Mouse (Mus musculus) lung, postnatal 25 days (tissue): ENCODE results near the gene Sigirr.

Experiments used
- DNase-seq: peaks from one replicate; pipeline ENCODE4 v3.0.0; 2022; ENCODE audit warnings: low spot score

The Sigirr gene

GRCm38 (mm10) chr7:141099911-141100691 lies at the start of gene Sigirr:
Gene Sigirr, minus strand, starts transcription at chr7:141100572.
- peak; percentile 55 for DNase-seq

- DNase-seq = no peak
These were observed 48.3 kb upstream of the Sigirr start for GRCm38 (mm10) chr7:141148639-141149038.

DNA sequence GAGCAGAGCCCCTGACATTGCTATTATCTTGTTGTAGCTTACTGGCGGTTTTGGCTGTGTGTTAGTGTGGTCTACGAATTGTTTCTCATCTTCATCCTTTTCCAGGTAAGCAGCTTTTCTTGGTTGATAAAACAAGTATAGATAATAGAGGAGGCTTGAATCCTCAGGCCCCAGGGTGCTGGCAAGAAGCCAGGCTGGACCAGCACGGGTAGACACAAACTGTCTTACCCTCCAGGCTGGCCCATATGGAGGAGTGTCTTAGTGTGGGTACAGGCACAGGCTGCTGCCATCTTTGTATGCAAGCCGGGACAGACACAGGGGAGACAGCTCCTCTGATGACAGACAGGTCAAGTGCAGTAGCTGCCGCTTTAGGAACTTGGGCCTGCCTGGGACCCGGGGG lies 46.7 kb upstream of the Sigirr start:
- DNase-seq = no peak

GRCm38 (mm10) chr7:141146043-141146595 lies 45.7 kb upstream of the Sigirr start:
- DNase-seq = no peak

DNA sequence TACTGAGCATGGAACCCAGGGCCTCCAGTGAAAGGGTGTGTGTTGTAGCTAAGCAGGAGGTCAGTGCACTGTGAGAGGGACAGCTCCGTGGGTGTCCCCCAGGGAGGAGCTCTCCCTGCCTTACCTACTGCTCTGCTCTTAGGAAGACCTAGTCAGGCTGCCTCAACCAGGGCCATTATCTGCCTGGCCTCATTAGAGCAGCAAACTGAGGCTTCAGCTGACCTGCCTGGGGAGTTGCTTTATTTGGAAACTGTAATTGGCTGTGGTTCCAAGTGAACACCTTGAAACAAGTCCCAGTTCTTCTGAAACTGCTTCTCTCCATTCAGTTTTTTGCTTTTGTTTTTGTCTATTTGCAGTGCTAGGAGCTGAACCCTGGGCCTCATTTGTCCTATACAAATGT lies 45.0 kb upstream of the Sigirr start:
- DNase-seq = no peak

DNA sequence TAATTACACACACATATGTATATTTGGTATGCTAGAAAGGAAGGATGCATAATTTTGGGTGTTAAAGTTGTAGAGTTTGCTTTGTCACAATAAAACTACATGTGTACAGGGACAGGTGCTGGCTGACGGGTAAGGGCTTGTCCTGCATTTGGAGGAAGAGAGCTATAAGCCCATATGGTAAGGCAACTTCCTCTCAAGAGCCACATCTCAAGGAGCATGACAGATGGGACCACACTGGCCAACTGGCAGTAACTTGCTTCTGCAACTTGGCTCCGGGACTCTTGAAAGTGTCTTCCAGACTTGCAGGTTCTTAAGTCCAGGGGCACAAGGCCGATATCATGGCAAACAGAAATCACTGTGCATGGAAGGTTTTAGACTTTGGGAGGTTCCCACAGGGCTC lies 44.3 kb upstream of the Sigirr start:
- no peak for DNase-seq

DNA sequence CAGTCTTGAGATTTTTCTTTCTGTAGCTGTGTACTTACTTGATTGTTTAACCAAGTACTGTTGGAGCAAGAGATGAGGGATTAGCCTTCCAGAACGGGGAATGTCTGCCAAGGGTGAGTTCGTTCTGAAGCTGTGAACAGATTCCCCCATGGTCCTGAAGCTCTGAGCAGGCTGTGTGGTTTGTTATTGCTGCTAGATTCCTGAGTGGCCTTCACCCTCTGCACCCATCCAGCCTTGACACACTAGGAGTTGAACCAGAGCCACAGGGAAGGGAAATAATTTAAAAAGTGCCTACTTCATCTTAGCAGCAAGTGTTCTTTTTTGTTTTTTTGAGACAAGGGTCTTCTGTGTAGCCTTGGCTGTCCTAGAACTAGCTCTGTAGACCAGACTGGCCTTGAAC lies 43.5 kb upstream of the Sigirr start:
- DNase-seq = no peak

GRCm38 (mm10) chr7:141143112-141143511 lies 42.7 kb upstream of the Sigirr start:
- DNase-seq = peak; percentile 29

DNA sequence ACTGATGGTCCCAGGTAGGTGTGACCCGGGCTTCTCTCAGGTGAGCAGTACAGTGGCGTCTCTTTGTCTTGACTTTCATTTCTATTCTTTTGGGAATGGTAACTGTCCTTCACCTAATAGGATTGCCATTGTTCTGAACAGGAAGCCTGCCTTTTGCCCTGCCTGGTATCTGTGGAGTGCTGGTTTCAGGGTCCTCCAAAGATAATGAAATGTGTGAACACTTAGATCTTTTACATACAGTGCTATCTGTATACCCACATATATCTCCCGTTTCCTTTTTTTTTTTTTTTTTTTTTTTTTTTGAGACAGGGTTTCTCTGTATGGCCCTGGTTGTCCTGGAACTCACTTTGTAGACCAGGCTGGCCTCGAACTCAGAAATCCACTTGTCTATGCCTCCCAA lies 41.0 kb upstream of the Sigirr start:
- DNase-seq = no peak

- DNase-seq = no peak
These were observed 31.8 kb upstream of the Sigirr start for GRCm38 (mm10) chr7:141131904-141132755.

DNA sequence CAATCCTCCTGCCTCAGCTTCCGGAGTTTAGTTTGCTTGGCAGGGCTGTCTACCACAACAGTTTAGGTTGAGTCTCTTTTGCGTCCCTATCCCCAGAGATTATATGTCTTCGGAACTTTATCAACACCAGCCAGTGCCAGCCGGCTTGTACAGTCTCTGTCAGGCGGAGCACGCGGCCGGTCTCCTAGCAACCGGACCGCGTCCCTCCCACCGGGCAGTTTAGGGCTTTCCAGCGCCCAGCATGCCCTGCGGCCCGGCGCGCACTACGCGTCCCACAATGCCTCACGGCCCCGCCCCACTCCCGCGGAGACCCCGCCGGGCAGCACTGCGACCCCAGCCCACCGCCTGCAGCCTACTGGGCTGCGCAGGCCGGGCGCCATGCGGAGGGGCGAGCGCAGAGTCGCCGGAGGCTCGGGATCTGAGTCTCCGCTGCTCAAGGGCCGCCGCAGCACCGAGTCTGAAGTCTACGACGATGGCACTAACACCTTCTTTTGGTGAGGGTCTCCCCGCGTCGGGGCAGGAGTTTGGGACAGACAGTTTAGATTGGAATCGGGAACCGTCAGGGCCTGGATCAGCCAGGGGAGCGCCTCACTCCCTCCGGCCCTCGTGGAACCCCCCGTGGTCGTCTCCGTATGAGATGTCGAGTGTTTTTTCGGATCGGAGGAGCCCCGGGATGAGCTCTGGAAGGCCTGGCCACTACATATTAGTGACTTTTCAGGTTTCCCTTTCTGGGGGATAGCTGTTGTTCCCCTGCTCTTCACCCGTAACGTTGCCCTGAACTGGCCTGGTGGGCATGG lies 30.9 kb upstream of the Sigirr start:
- DNase-seq = peak; percentile 90

DNA sequence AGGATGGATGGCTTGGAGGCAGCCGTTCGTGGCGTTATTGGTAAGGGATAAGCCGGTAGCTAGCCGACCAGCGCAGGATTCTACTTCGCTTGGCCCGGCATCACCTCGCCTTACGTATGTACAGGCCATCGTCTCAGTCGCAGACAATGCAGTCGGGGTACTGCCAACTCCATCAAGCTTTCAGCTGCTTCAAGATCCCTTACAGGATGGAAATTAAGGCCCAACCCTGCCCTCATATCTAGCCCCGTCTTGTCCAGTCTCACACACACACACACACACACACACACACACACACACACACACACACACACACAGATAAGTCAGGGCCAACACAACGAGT lies 23.1 kb upstream of the Sigirr start:
- no peak for DNase-seq

DNA sequence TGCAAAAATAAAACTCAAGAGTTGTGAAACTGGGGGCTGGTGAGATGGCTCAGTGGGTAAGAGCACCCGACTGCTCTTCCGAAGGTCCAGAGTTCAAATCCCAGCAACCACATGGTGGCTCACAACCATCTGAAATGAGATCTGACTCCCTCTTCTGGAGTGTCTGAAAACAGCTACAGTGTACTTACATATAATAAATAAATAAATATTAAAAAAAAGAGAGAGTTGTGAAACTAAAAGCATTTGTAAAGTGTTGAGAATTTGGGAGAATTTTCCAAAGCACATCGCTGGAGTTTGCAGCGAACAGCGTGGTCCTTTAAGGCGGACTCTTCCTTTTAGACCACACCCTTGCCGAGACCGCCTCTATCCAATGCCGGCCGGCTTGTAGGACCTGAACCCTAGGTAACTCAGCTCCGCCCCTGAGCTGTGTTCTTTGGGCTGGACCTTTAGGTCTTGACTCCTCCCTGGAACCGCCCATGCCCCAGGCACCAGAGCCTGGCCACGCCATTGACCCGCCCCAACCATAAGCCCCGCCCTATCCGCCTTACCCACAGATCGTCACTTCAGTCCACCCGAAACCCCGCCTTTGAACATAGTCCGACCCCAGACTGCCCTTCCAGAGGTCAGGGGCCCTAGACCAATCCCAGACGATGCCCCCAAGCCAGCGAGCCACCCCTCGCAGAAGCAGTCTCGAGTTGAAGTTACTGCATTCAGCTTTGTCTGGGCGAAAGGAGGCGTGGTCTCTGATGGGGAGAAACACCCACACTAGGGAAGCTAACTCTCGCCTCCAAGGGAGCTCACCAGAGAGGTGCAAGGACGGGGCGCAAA lies 22.5 kb upstream of the Sigirr start:
- DNase-seq = peak; percentile 98

DNA sequence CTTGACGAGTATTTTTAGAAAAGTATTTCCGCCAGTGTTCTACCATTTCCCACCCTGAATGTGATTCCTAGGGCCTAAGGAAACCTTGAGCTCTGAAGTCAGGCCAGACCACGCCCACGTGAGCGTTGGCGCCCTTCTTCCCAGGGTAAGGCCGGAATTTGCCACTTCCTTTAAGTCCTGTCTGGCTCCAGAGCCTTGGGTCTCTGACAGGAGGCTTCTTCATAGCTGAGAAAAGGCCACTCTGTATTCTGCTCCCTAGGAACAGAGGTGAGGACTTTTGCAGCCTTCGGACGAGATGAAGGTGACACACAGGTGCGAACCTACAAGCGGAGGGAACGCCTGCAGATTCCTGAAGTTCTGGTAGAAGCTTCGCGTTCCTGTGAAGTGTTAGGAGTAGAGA lies 21.9 kb upstream of the Sigirr start, which contains the start of gene Ptdss2:
Ptdss2 (plus strand) TSS at position 138 of the 400 bp plus-strand sequence.
- peak; percentile 74 for DNase-seq

DNA sequence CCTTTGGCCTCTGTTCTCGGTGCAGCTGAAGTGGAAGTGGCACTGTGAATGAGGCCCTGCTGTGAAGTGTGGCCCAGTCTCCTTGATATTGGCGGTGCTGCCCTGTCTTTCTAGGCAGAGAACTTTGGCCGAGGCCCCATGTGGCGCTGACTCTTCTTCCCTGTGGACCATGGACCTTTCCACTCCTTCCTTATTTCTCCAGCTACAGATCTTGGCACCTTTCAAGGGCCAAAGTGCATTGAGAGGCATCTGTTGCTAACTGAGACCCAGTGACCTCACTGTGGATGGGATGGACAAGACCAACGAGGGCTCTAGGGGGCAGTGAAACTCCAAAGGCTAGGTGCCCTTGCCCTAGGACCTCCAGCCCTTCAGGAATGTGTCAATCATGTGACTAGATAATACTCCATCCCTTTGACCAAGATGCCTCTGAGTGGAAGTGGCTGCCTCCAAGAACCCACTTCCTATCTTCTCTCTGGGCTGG lies 20.7 kb upstream of the Sigirr start:
- peak; percentile 18 for DNase-seq

DNA sequence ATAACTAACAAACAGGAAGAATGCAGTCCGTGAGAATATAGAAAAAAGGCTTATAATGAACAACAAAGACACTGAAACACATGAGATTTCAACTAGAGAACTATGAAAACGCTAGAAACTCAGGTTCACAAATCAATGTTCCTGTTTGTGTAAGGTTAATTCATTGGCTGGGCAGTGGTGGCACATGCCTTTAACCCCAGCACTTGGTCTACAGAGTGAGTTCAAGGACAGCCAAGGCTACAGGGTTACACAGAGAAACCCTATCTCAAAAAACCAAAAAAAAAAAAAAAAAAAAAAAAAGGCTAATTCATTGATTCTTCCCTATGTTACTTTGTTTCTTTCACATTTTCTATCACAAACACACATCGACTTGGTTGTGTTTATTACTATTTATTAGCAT lies 20.2 kb upstream of the Sigirr start:
- no peak for DNase-seq

DNA sequence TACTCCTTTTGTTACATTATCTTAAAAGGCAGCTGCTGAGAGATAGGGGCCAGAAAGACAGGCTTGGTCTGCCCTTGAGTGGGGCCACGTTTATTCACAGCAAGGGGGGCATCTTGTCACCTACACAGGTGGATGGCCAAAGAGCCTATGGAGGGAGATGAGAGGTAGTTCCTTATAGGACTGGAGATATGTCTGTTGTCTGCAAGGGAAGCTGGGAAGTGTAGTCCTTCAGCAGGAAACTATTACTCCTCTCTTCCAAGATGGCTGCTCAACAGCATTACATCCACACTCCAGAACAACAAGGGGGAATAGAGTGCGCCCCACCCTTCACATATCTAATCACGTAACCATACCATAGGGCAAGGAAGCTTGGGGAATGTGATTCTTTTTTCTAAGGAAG lies 19.1 kb upstream of the Sigirr start:
- DNase-seq = no peak

GRCm38 (mm10) chr7:141117636-141118035 lies 17.3 kb upstream of the Sigirr start, which contains the start of gene Ano9:
Gene Ano9, minus strand, starts transcription at chr7:141117806.
- peak; percentile 57 for DNase-seq

- no peak for DNase-seq
These were observed 15.5 kb upstream of the Sigirr start for GRCm38 (mm10) chr7:141115874-141116273.

GRCm38 (mm10) chr7:141103161-141103560 lies 2.8 kb upstream of the Sigirr start:
- DNase-seq = no peak

GRCm38 (mm10) chr7:141097177-141097576 lies 3.2 kb downstream of the Sigirr start:
- no peak for DNase-seq
